Mouse (Mus musculus) forebrain, embryonic 12.5 days (tissue): Measurements from ENCODE around the gene Ap1g1. TPM values are rescaled to one million over a fixed set of nuclear protein-coding genes. Genes with fewer than 3 reads are reported as not detected.

Experiments used
- ATAC-seq: fragments of 200-750 bp; cut with Nextera tagmentation; 2 replicates; pipeline ENCODE4 v1.8.0; 2017; ENCODE audit warnings: moderate TSS enrichment; ENCODE audit not compliant: low FRiP score
- H3K27ac ChIP-seq: fragments of 300-500 bp; sonication (generic); 2 replicates; pipeline ENCODE4 v1.5.1; 2016; ENCODE audit warnings: mild to moderate bottlenecking
- H3K27me3 ChIP-seq: fragments of 300-500 bp; sonication (generic); 2 replicates; pipeline ENCODE4 v1.6.1; 2016; ENCODE audit warnings: mild to moderate bottlenecking
- H3K36me3 ChIP-seq: fragments of 300-500 bp; sonication (generic); replicated peaks from 2 replicates; pipeline ENCODE4 v1.6.1; 2016; ENCODE audit warnings: mild to moderate bottlenecking
- H3K4me1 ChIP-seq: fragments of 300-500 bp; sonication (generic); 2 replicates; pipeline ENCODE4 v1.6.1; 2016
- H3K4me2 ChIP-seq: fragments of 300-500 bp; sonication (generic); 2 replicates; pipeline ENCODE4 v1.6.1; 2016; ENCODE audit warnings: mild to moderate bottlenecking, moderate library complexity
- H3K4me3 ChIP-seq: fragments of 300-500 bp; sonication (generic); replicated peaks from 2 replicates; pipeline ENCODE4 v1.5.1; 2016; ENCODE audit warnings: mild to moderate bottlenecking
- H3K9ac ChIP-seq: fragments of 300-500 bp; sonication (generic); 2 replicates; pipeline ENCODE4 v1.6.1; 2016; ENCODE audit warnings: mild to moderate bottlenecking
- H3K9me3 ChIP-seq: fragments of 300-500 bp; sonication (generic); 2 replicates; pipeline ENCODE4 v1.6.1; 2016
- WGBS: fragments of 180-500 bp; shearing (Covaris S2); methylation state at CpG from one replicate; pipeline ENCODE4 v1.1.7; 2016; 5-methylcytosine and 5-hydroxymethylcytosine counted together
- polyA plus RNA-seq: library from polyadenylated mRNA; unstranded; fragments of >200 nt; fragmentation: Nextera tagmentation; extraction: Ambion mirVana; gene quantifications from 2 replicates; pipeline ENCODE4 v1.2.1, GENCODE M21; 2016

The Ap1g1 gene
- polyA plus RNA-seq, 1 experiment from 2014 or later = 67.6 TPM

DNA sequence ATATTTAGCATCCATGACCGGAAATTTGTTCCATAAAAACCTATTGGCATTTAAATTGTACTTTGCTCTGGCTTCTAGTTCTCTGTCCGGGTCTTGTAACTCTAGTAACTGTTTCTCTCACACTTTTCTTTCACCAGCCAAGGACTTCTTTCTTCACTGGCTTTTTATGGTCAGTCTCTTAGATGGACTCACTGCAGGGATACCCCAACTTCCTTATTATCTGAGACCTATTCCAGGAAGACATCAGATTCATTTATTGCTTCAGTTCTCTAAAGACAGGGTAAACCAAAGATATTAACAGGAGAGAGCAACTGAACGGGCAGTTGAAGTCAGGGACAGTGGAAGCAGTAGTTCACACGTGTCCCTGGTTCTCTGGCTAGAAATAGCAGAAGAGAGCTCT lies 20.9 kb downstream of the Ap1g1 start:
- no peak overlapping the region for H3K9ac ChIP-seq
- no peak overlapping the region for H3K4me2 ChIP-seq
- H3K4me3 ChIP-seq = no peak overlapping the region
- H3K36me3 ChIP-seq = peaks cover 4% of the 10 kb centered on the region
- H3K9me3 ChIP-seq = no peaks in the 10 kb centered on the region
- no peak for ATAC-seq
- no peaks in the 10 kb centered on the region for H3K27me3 ChIP-seq
- no peak overlapping the region for H3K27ac ChIP-seq
- no peaks in the 10 kb centered on the region for H3K4me1 ChIP-seq
- WGBS = 81% methylated on average over 4 of the region's 4 CpGs

DNA sequence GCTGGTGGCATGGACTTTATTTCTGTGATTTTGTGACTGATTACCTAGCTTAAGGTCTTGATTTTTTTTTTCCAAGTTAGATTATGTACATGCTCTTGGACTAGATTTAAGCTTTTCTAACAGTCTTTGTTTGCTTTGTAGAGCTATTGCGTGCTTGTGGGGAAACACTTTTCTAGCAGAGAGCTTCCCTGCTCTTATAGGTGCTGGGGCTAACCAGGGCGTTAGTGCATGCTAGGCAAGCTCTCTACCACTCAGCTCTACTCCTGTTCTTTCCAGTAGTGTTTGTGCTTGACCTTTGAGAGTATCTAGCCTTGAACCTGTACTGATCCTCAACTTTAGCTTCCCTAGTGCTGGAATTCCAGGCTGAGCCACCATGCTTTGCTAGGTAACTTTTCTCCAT lies 22.0 kb downstream of the Ap1g1 start:
- Histone ChIP-seq H3K4me3 (no peak overlapping the region), H3K27ac (no peak overlapping the region), H3K36me3 (peaks cover 11% of the 10 kb centered on the region), H3K9ac (no peak overlapping the region), H3K27me3 (no peaks in the 10 kb centered on the region), H3K4me1 (no peaks in the 10 kb centered on the region), H3K4me2 (no peak overlapping the region), H3K9me3 (no peaks in the 10 kb centered on the region)
- 89% methylated on average over 2 of the region's 2 CpGs for WGBS
- ATAC-seq = no peak

DNA sequence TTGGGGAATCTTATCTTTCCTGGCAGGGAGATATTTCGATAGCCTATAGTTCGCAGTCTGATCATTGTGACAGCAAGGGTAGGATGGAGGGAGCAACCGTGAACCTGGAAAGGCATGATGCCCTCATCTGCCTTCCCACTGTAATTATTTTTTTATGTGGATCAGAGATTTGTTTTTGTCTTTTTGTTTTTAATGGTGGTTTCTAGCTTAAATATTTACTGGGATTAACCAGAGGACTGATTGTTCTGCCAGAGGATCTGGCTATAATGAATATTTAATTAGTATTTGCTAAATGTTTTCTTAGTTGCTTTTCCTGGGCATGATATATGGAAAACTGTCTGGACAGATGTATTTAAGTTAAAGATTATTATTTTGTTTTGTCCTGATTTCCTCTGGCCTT lies 24.9 kb downstream of the Ap1g1 start:
- peaks cover 11% of the 10 kb centered on the region for H3K36me3 ChIP-seq
- no peaks in the 10 kb centered on the region for H3K27me3 ChIP-seq
- H3K4me3 ChIP-seq = no peak overlapping the region
- no peak for ATAC-seq
- H3K4me1 ChIP-seq = no peaks in the 10 kb centered on the region
- no peak overlapping the region for H3K4me2 ChIP-seq
- 94% methylated on average over 3 of the region's 3 CpGs for WGBS
- no peak overlapping the region for H3K9ac ChIP-seq
- no peaks in the 10 kb centered on the region for H3K9me3 ChIP-seq
- H3K27ac ChIP-seq = no peak overlapping the region

DNA sequence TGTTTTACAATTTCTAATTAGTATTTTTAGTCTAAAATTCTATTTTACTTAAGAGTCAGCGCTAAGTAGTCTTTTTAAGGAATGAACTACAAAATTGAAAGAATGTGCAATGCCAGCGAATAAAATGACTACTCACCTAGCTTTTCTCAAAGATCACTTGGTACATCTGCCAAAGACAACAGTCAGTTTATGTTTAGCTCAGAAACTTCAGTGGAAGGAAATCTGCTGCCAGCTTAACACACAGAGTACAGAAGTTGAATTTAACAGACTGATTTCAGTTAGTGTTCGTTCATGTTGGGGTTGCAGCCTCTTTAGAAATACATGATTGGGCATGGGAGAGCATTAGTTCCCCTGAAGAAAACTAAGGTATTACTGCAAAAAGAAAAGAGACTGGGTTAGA lies 25.4 kb downstream of the Ap1g1 start:
- no peak overlapping the region for H3K4me2 ChIP-seq
- peaks cover 11% of the 10 kb centered on the region for H3K36me3 ChIP-seq
- WGBS = 96% methylated on average over 3 of the region's 3 CpGs
- H3K4me3 ChIP-seq = no peak overlapping the region
- H3K4me1 ChIP-seq = no peaks in the 10 kb centered on the region
- H3K27me3 ChIP-seq = no peaks in the 10 kb centered on the region
- no peak overlapping the region for H3K9ac ChIP-seq
- no peaks in the 10 kb centered on the region for H3K9me3 ChIP-seq
- no peak for ATAC-seq
- no peak overlapping the region for H3K27ac ChIP-seq

DNA sequence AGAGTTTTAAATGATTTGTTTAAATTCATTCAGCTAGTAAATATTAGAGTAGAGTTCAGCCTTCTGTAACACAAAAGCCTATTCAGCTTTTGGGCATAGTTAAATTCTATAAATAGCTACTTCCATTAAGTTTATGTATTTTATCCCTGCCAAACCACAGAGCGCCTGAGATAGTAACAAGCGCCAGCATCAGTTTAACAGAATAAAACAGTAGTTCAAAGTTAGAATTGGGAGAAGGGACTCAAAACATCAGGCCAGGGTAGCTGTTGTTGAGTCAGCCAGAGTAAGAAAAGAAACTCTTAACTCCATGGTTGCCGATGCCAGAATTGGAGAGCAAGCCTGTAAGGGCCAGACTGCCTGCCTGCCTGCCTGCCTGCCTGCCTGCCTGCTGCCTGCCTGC lies 28.2 kb downstream of the Ap1g1 start:
- Histone ChIP-seq H3K9ac (no peak overlapping the region), H3K9me3 (no peaks in the 10 kb centered on the region), H3K27ac (no peak overlapping the region), H3K4me1 (no peaks in the 10 kb centered on the region), H3K36me3 (peaks cover 11% of the 10 kb centered on the region), H3K4me2 (no peak overlapping the region), H3K4me3 (no peak overlapping the region), H3K27me3 (no peaks in the 10 kb centered on the region)
- WGBS = 89% methylated on average over 3 of the region's 3 CpGs
- no peak for ATAC-seq

DNA sequence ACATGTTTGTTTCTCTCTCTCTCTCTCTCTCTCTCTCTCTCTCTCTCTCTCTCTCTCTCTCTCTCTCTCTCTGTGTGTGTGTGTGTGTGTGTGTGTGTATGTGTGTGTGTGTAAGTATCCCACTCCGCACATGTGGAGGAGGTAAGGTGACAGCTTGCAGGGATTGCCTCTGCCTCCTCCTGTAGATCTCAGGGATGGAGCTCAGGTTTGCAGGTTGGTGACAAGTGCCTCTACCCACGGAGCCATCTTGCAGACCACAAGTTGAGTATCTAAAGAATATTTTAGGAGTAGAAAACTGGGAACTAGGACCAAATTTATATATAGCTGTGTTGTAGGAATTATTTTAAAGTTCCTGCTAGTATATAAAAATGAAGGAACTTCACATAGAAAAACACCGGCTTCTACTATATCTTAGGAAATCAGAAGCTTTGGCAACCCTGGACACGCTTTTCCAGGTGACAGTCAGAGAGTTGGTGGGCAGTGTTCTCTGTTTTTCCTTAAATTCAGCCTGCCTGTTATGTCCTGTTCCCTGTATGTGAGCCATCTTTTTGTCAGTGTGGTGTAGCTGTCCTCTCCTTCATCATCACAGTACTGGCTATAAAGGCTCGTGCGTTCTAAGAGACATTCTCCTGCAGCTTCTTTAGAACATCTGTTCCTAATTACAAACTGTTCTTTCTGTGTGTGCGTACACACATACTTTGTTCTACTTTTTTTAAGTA lies 29.2 kb downstream of the Ap1g1 start:
- no peak overlapping the region for H3K4me3 ChIP-seq
- WGBS = 87% methylated on average over 7 of the region's 7 CpGs
- H3K36me3 ChIP-seq = peaks cover 11% of the 10 kb centered on the region
- H3K4me1 ChIP-seq = no peaks in the 10 kb centered on the region
- no peak overlapping the region for H3K27ac ChIP-seq
- no peaks in the 10 kb centered on the region for H3K9me3 ChIP-seq
- ATAC-seq = no peak
- H3K9ac ChIP-seq = no peak overlapping the region
- no peaks in the 10 kb centered on the region for H3K27me3 ChIP-seq
- H3K4me2 ChIP-seq = no peak overlapping the region

DNA sequence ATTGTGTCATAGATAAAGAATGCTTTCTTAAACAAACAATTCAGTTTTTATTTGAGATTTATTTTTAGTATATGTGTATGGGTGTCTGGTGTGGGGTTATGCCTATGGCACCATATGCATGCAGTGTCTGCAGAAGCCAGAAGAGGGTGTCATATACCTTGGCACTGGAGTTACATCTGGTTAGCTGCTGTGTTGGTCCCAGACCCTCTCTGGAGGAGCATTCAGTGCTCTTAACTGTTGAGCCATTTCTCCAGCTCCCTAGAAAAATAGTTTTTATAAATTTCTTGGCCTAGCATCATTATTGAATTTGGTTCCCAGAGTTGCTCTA lies 29.7 kb downstream of the Ap1g1 start:
- no peak overlapping the region for H3K9ac ChIP-seq
- H3K27me3 ChIP-seq = no peaks in the 10 kb centered on the region
- no peaks in the 10 kb centered on the region for H3K9me3 ChIP-seq
- no peaks in the 10 kb centered on the region for H3K4me1 ChIP-seq
- H3K36me3 ChIP-seq = peaks cover 7% of the 10 kb centered on the region
- no peak overlapping the region for H3K4me3 ChIP-seq
- H3K27ac ChIP-seq = no peak overlapping the region
- no peak for ATAC-seq
- no peak overlapping the region for H3K4me2 ChIP-seq

DNA sequence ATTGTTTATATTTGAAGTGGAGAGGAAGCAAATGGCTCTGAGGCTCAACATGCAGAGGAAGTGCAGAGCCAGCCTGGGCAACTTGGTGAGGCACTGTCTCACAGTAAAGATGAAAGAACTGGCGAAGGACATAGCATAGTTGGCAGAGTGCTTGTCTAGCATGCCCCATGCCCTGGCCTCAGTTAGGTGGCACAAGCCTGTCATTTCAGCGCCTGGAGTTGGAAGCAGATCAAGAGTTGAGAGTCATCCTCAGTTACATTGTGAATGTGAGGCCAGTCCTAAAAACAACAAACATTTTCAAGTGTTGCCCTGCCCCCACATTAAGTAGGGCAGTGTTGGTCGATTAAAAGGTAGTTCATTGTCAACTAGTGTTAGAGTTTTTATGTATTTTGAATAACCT lies 32.1 kb downstream of the Ap1g1 start:
- H3K36me3 ChIP-seq = no peaks in the 10 kb centered on the region; the same call in 1 of the 2 replicates
- no peak for ATAC-seq
- no peaks in the 10 kb centered on the region for H3K9me3 ChIP-seq
- H3K4me2 ChIP-seq = no peak overlapping the region
- H3K9ac ChIP-seq = no peak overlapping the region
- WGBS = 79% methylated on average over 3 of the region's 3 CpGs
- no peaks in the 10 kb centered on the region for H3K4me1 ChIP-seq
- H3K27ac ChIP-seq = no peak overlapping the region
- no peak overlapping the region for H3K4me3 ChIP-seq
- H3K27me3 ChIP-seq = no peaks in the 10 kb centered on the region

DNA sequence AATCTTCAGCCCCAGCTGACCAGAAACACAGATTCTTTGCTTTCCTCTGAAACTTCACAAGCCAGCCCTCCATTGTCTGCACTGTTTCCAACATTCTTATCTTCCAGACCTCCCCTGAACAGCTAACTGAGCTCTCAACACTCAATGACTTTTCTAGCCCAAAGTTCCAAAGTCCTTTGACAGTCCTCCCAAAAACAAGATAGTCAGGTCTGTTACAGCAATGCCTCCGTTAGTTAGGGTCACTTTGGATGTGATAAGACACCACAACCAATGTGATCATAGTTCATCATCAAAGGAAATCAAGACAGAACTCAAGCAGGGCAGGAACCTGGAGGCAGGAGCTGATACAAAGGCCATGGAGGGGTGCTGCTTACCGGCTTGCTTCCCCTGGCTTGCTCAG lies 36.9 kb downstream of the Ap1g1 start:
- Histone ChIP-seq H3K36me3 (no peaks in the 10 kb centered on the region), H3K4me1 (no peaks in the 10 kb centered on the region), H3K27me3 (no peaks in the 10 kb centered on the region), H3K27ac (no peak overlapping the region), H3K9ac (no peak overlapping the region), H3K4me3 (no peak overlapping the region), H3K9me3 (no peaks in the 10 kb centered on the region), H3K4me2 (no peak overlapping the region)
- ATAC-seq = no peak
- WGBS = 87% methylated on average over 2 of the region's 2 CpGs

DNA sequence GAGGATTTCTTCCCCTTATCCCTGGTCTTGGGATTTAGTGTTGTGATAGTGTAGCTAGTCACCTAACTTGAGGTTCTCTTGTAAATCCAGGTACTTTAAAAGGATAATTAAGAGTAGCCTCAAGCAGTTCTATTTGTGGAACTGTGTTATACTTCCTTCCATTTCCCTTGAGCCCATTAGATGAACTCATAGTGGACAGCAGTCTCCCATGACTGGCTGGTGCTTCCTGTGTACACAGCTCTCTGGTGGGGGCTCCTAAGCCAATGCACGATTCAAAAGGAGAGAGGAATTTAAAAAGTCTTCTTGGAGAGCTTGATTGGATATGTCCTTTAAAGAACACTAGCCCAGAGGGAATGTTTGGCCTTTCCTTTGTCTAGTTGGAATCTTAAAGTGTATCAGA lies 39.6 kb downstream of the Ap1g1 start:
- ATAC-seq = no peak
- Histone ChIP-seq H3K4me1 (no peaks in the 10 kb centered on the region), H3K9ac (no peak overlapping the region), H3K36me3 (no peaks in the 10 kb centered on the region), H3K9me3 (no peaks in the 10 kb centered on the region), H3K4me3 (no peak overlapping the region), H3K4me2 (no peak overlapping the region), H3K27ac (no peak overlapping the region), H3K27me3 (no peaks in the 10 kb centered on the region)
- 66% methylated on average over 1 of the region's 1 CpGs for WGBS

DNA sequence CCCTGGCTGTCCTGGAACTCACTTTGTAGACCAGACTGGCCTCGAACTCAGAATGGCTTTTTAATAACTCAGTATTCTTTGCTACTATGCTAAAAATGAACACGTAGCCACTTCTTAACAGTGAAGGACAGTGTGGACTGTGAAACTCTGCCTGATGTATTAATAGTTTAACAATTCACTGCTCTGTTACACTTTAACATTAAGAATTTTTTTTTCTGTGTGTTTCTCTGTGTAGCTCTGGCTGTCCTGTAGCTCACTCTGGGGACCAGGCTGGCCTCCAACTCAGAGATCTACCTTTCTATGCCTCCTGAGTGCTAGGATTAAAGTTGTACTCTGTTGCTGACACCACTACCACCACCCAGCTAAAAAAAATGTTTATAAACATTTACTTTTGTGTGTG lies 45.2 kb downstream of the Ap1g1 start:
- Histone ChIP-seq H3K9ac (no peak overlapping the region), H3K4me2 (no peak overlapping the region), H3K4me3 (no peak overlapping the region), H3K4me1 (no peaks in the 10 kb centered on the region), H3K27ac (no peak overlapping the region), H3K27me3 (no peaks in the 10 kb centered on the region), H3K36me3 (peaks cover 5% of the 10 kb centered on the region; the same call in 1 of the 2 replicates), H3K9me3 (no peaks in the 10 kb centered on the region)
- WGBS = 91% methylated on average over 2 of the region's 2 CpGs
- no peak for ATAC-seq

DNA sequence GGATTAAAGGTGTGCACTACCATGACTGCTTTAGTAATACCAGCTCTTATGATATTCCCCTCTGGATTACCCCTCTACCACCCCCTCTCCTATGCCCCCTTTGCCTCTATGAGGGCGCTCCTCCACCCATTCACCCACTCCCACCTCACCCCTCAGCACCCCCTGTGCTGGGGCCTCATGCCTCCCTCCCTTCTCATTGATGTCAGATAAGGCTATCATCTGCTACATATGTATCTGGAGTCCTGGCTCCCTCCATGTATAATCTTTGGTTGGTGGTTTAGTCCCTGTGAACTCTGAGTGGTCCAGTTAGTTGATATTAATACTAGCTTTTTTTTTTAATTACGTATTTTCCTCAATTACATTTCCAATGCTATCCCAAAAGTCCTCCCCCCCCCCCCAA lies 61.5 kb downstream of the Ap1g1 start:
- H3K9ac ChIP-seq = no peak overlapping the region
- H3K36me3 ChIP-seq = peaks cover 38% of the 10 kb centered on the region
- H3K4me3 ChIP-seq = no peak overlapping the region
- WGBS = 91% methylated on average over 2 of the region's 2 CpGs
- no peak for ATAC-seq
- no peaks in the 10 kb centered on the region for H3K27me3 ChIP-seq
- H3K4me1 ChIP-seq = no peaks in the 10 kb centered on the region
- H3K4me2 ChIP-seq = no peak overlapping the region
- H3K27ac ChIP-seq = no peak overlapping the region
- no peaks in the 10 kb centered on the region for H3K9me3 ChIP-seq

DNA sequence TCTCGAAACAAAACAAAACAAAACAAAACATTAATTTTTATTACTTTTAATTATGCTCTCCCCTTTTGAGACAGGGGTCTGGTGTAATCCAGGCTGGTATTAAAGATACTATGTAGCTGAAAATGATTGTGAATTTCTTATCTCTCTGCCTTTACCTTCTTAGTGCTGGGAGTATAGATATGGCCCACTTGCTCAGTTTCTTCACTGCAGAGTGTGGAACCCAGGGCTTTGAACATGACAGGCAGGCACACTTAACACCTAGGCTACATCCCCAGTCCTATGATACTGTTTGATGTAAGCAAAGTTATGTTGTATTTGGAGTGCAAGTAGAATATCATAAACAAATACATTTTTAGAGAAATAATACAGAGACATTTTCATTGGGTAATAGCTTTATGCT lies 64.1 kb downstream of the Ap1g1 start:
- no peak overlapping the region for H3K4me2 ChIP-seq
- H3K9me3 ChIP-seq = no peaks in the 10 kb centered on the region
- no peak for ATAC-seq
- H3K36me3 ChIP-seq = peaks cover 39% of the 10 kb centered on the region
- H3K9ac ChIP-seq = no peak overlapping the region
- H3K27me3 ChIP-seq = no peaks in the 10 kb centered on the region
- no peaks in the 10 kb centered on the region for H3K4me1 ChIP-seq
- no peak overlapping the region for H3K27ac ChIP-seq
- H3K4me3 ChIP-seq = no peak overlapping the region
- 100% methylated on average over 1 of the region's 1 CpGs for WGBS
